Mouse (Mus musculus): Measurements from ENCODE around the gene Golph3l. TPM values are rescaled to one million over a fixed set of nuclear protein-coding genes. Genes with fewer than 3 reads are reported as not detected.
A peak's percentile ranks its signal among the peaks of the same experiment; 100 is the strongest.

Golph3l gene
- polyA plus RNA-seq, 1 experiment = 10.4 TPM

- no peak for DNase-seq
- Histone ChIP-seq H3K27me3 (replicated peaks; ENCODE audit: control insufficient read depth, insufficient read depth, low read length) (no peaks in the 10 kb centered on the region), H3K4me3 (ENCODE audit: insufficient read depth, low read depth, low read length) (no peak overlapping the region), H3K4me1 (ENCODE audit: control insufficient read depth, insufficient read depth, low read length) (peaks cover 13% of the 10 kb centered on the region; the same call in 1 of the 2 replicates), H3K36me3 (ENCODE audit: control insufficient read depth, insufficient read depth, low read length) (peaks cover 3% of the 10 kb centered on the region; the same call in 1 of the 2 replicates), H3K27ac (ENCODE audit: insufficient read depth, low read depth, low read length) (peak overlapping the region; percentile 13; the same call in 1 of the 2 replicates)
- 62% methylated on average over 5 of the region's 5 CpGs for WGBS
- no peak for TF ChIP-seq POLR2A (IDR thresholded peaks at IDR 0.05; ENCODE audit: low read depth, low read length)
- TF ChIP-seq CTCF (conservative IDR thresholded peaks at IDR 0.05; ENCODE audit: insufficient read depth, insufficient read length, low read depth, low read length) = no peak
These were observed 66.7 kb downstream of the Golph3l start for GRCm38 (mm10) chr3:95655437-95655836.

- H3K4me3 ChIP-seq (ENCODE audit: insufficient read depth, low read depth, low read length) = no peak overlapping the region
- TF ChIP-seq POLR2A (IDR thresholded peaks at IDR 0.05; ENCODE audit: low read depth, low read length) (no peak), CTCF (conservative IDR thresholded peaks at IDR 0.05; ENCODE audit: insufficient read depth, insufficient read length, low read depth, low read length) (no peak)
- no peak overlapping the region for H3K27ac ChIP-seq (ENCODE audit: insufficient read depth, low read depth, low read length)
- peaks cover 12% of the 10 kb centered on the region; the same call in 1 of the 2 replicates for H3K4me1 ChIP-seq (ENCODE audit: control insufficient read depth, insufficient read depth, low read length)
- H3K36me3 ChIP-seq (ENCODE audit: control insufficient read depth, insufficient read depth, low read length) = peaks cover 9% of the 10 kb centered on the region; the same call in 1 of the 2 replicates
- 92% methylated on average over 3 of the region's 3 CpGs for WGBS
- no peak for DNase-seq
- H3K27me3 ChIP-seq (replicated peaks; ENCODE audit: control insufficient read depth, insufficient read depth, low read length) = no peaks in the 10 kb centered on the region
These were observed 68.4 kb downstream of the Golph3l start for GRCm38 (mm10) chr3:95657108-95657507.

GRCm38 (mm10) chr3:95657711-95658110, 69.0 kb downstream of the Golph3l start:
- Histone ChIP-seq H3K4me1 (ENCODE audit: control insufficient read depth, insufficient read depth, low read length) (peaks cover 16% of the 10 kb centered on the region), H3K27ac (ENCODE audit: insufficient read depth, low read depth, low read length) (no peak overlapping the region), H3K27me3 (replicated peaks; ENCODE audit: control insufficient read depth, insufficient read depth, low read length) (no peaks in the 10 kb centered on the region), H3K4me3 (ENCODE audit: insufficient read depth, low read depth, low read length) (no peak overlapping the region), H3K36me3 (ENCODE audit: control insufficient read depth, insufficient read depth, low read length) (peaks cover 11% of the 10 kb centered on the region)
- WGBS = 84% methylated on average over 3 of the region's 3 CpGs
- no peak for DNase-seq
- TF ChIP-seq CTCF (conservative IDR thresholded peaks at IDR 0.05; ENCODE audit: insufficient read depth, insufficient read length, low read depth, low read length) (no peak), POLR2A (IDR thresholded peaks at IDR 0.05; ENCODE audit: low read depth, low read length) (no peak)

- TF ChIP-seq CTCF (conservative IDR thresholded peaks at IDR 0.05; ENCODE audit: insufficient read depth, insufficient read length, low read depth, low read length) (0 out of 2 replicates have a peak, but pooled peaks have one; percentile 3), POLR2A (IDR thresholded peaks at IDR 0.05; ENCODE audit: low read depth, low read length) (peak; percentile 99)
- no peaks in the 10 kb centered on the region for H3K27me3 ChIP-seq (replicated peaks; ENCODE audit: control insufficient read depth, insufficient read depth, low read length)
- DNase-seq = peak; percentile 97
- H3K36me3 ChIP-seq (ENCODE audit: control insufficient read depth, insufficient read depth, low read length) = peaks cover 13% of the 10 kb centered on the region
- H3K27ac ChIP-seq (ENCODE audit: insufficient read depth, low read depth, low read length) = peak within 1 kb of the TSS; percentile 100
- peak within 1 kb of the TSS; percentile 94 for H3K4me3 ChIP-seq (ENCODE audit: insufficient read depth, low read depth, low read length)
- H3K4me1 ChIP-seq (ENCODE audit: control insufficient read depth, insufficient read depth, low read length) = peaks cover 20% of the 10 kb centered on the region
- WGBS = under 1% methylated on average over 43 of the region's 43 CpGs
These were observed 69.6 kb downstream of the Golph3l start, which contains the start of gene Mcl1 for GRCm38 (mm10) chr3:95658236-95658867. TSS of gene Mcl1 (plus strand) at chr3:95658788.

GRCm38 (mm10) chr3:95658868-95659712, 70.4 kb downstream of the Golph3l start:
- H3K4me1 ChIP-seq (ENCODE audit: control insufficient read depth, insufficient read depth, low read length) = peaks cover 24% of the 10 kb centered on the region
- peak overlapping the region; percentile 99 for H3K27ac ChIP-seq (ENCODE audit: insufficient read depth, low read depth, low read length)
- peak; percentile 86 for DNase-seq
- peak overlapping the region; percentile 94 for H3K4me3 ChIP-seq (ENCODE audit: insufficient read depth, low read depth, low read length)
- no peaks in the 10 kb centered on the region for H3K27me3 ChIP-seq (replicated peaks; ENCODE audit: control insufficient read depth, insufficient read depth, low read length)
- TF ChIP-seq CTCF (conservative IDR thresholded peaks at IDR 0.05; ENCODE audit: insufficient read depth, insufficient read length, low read depth, low read length) (no peak), POLR2A (IDR thresholded peaks at IDR 0.05; ENCODE audit: low read depth, low read length) (peak; percentile 25)
- WGBS = under 1% methylated on average over 106 of the region's 113 CpGs
- H3K36me3 ChIP-seq (ENCODE audit: control insufficient read depth, insufficient read depth, low read length) = peaks cover 14% of the 10 kb centered on the region

- WGBS = 1% methylated on average over 8 of the region's 8 CpGs
- TF ChIP-seq POLR2A (IDR thresholded peaks at IDR 0.05; ENCODE audit: low read depth, low read length) (no peak), CTCF (conservative IDR thresholded peaks at IDR 0.05; ENCODE audit: insufficient read depth, insufficient read length, low read depth, low read length) (no peak)
- Histone ChIP-seq H3K4me3 (ENCODE audit: insufficient read depth, low read depth, low read length) (peak overlapping the region; percentile 94), H3K27me3 (replicated peaks; ENCODE audit: control insufficient read depth, insufficient read depth, low read length) (no peaks in the 10 kb centered on the region), H3K27ac (ENCODE audit: insufficient read depth, low read depth, low read length) (peak overlapping the region; percentile 99), H3K36me3 (ENCODE audit: control insufficient read depth, insufficient read depth, low read length) (peaks cover 16% of the 10 kb centered on the region), H3K4me1 (ENCODE audit: control insufficient read depth, insufficient read depth, low read length) (peaks cover 32% of the 10 kb centered on the region)
- no peak for DNase-seq
These were observed 71.2 kb downstream of the Golph3l start for GRCm38 (mm10) chr3:95659948-95660347.

Data from kidney, adult 2 months (tissue).